Mouse (Mus musculus) kidney, postnatal 0 days (tissue): ENCODE measurements around the gene Btbd18. TPM values are rescaled to one million over a fixed set of nuclear protein-coding genes. Genes with fewer than 3 reads are reported as not detected.

Experiments
- ATAC-seq: fragments of 200-750 bp; cut with Nextera tagmentation; replicated peaks from 2 replicates; pipeline ENCODE4 v1.8.0; 2017; ENCODE audit warnings: low read depth, moderate number of reproducible peaks, moderate TSS enrichment, moderate library complexity; ENCODE audit not compliant: low FRiP score
- DNase-seq: peaks from one replicate; pipeline ENCODE4 v3.0.0-alpha.2; 2016; ENCODE audit warnings: low spot score
- H3K27ac ChIP-seq: fragments of 300-500 bp; sonication (generic); 2 replicates; pipeline ENCODE4 v1.5.1; 2014; ENCODE audit warnings: mild to moderate bottlenecking
- H3K27me3 ChIP-seq: fragments of 300-500 bp; sonication (generic); 2 replicates; pipeline ENCODE4 v1.6.1; 2014; ENCODE audit warnings: low read length, mixed read lengths; ENCODE audit not compliant: insufficient read depth
- H3K36me3 ChIP-seq: fragments of 300-500 bp; sonication (generic); 2 replicates; pipeline ENCODE4 v1.6.1; 2014; ENCODE audit warnings: low read length, mixed read lengths; ENCODE audit not compliant: insufficient read depth
- H3K4me1 ChIP-seq: fragments of 300-500 bp; sonication (generic); replicated peaks from 2 replicates; pipeline ENCODE4 v1.6.1; 2014; ENCODE audit warnings: antibody characterized with exemption, low read length, mixed read lengths; ENCODE audit not compliant: insufficient read depth
- H3K4me2 ChIP-seq: fragments of 300-500 bp; sonication (generic); 2 replicates; pipeline ENCODE4 v1.6.1; 2014; ENCODE audit warnings: mild to moderate bottlenecking, low read length, moderate library complexity, mixed read lengths
- H3K4me3 ChIP-seq: fragments of 300-500 bp; sonication (generic); replicated peaks from 2 replicates; pipeline ENCODE4 v1.5.1; 2014; ENCODE audit warnings: low read depth, low read length
- H3K9ac ChIP-seq: fragments of 300-500 bp; sonication (generic); 2 replicates; pipeline ENCODE4 v1.6.1; 2014; ENCODE audit warnings: low read depth, low read length
- H3K9me3 ChIP-seq: fragments of 300-500 bp; sonication (generic); replicated peaks from 2 replicates; pipeline ENCODE4 v1.6.1; 2016; ENCODE audit warnings: low read length, inconsistent platforms, mixed read lengths
- CTCF ChIP-seq: IDR thresholded peaks from 2 replicates; pipeline ENCODE4 v1.5.1; 2016; ENCODE audit warnings: antibody characterized with exemption, low read depth, mild to moderate bottlenecking, moderate library complexity
- WGBS: fragments of 180-500 bp; shearing (Covaris S2); extraction: QIAGEN DNeasy Blood & Tissue Kit; methylation state at CpG from one replicate; pipeline ENCODE4 v1.1.7; 2014; 5-methylcytosine and 5-hydroxymethylcytosine counted together
- polyA plus RNA-seq: library from polyadenylated mRNA; unstranded; fragments of >200 nt; fragmentation: Nextera tagmentation; extraction: Ambion mirVana; gene quantifications from 2 replicates; pipeline ENCODE4 v1.2.1, GENCODE M21; 2015

Btbd18 gene
- polyA plus RNA-seq = 0.09 and 0.18 TPM in 2 replicates

GRCm38 (mm10) chr2:84658806-84659205 is at the start of gene Btbd18:
TSS of gene Btbd18 (plus strand) at chr2:84659079.
- ATAC-seq (no peak), DNase-seq (no peak)
- 96% methylated on average over 32 of the region's 32 CpGs for WGBS
- no peak for TF ChIP-seq CTCF
- Histone ChIP-seq H3K27ac (no peak within 1 kb of the TSS), H3K4me3 (no peak within 1 kb of the TSS), H3K4me2 (no peak within 1 kb of the TSS), H3K4me1 (no peaks in the 10 kb centered on the region), H3K9ac (no peak within 1 kb of the TSS), H3K36me3 (no peaks in the 10 kb centered on the region), H3K9me3 (no peaks in the 10 kb centered on the region), H3K27me3 (no peaks in the 10 kb centered on the region)

GRCm38 (mm10) chr2:84612764-84613163 is 46.1 kb upstream of the Btbd18 start:
- Histone ChIP-seq H3K4me3 (no peak overlapping the region), H3K9ac (no peak overlapping the region), H3K36me3 (peaks cover 74% of the 10 kb centered on the region), H3K27ac (no peak overlapping the region), H3K4me1 (no peaks in the 10 kb centered on the region), H3K9me3 (no peaks in the 10 kb centered on the region), H3K27me3 (no peaks in the 10 kb centered on the region), H3K4me2 (no peak overlapping the region)
- 93% methylated on average over 6 of the region's 6 CpGs for WGBS
- no peak for TF ChIP-seq CTCF
- no peak for ATAC-seq
- no peak for DNase-seq

GRCm38 (mm10) chr2:84617637-84618515 is 41.0 kb upstream of the Btbd18 start:
- ATAC-seq (peak; percentile 57; the same call in 1 of the 2 replicates), DNase-seq (peak; percentile 85)
- Histone ChIP-seq H3K4me3 (no peak overlapping the region), H3K36me3 (peaks cover 50% of the 10 kb centered on the region), H3K9me3 (no peaks in the 10 kb centered on the region), H3K27me3 (no peaks in the 10 kb centered on the region), H3K9ac (no peak overlapping the region), H3K4me1 (0 out of 2 replicates have a peak, but pooled peaks cover 3% of the 10 kb centered on the region), H3K4me2 (no peak overlapping the region), H3K27ac (no peak overlapping the region)
- TF ChIP-seq CTCF = peak; percentile 77
- WGBS = 76% methylated on average over 3 of the region's 3 CpGs

GRCm38 (mm10) chr2:84618914-84619313 is 40.0 kb upstream of the Btbd18 start:
- DNase-seq = peak; percentile 23
- ATAC-seq = 0 out of 2 replicates have a peak, but pooled peaks have one; percentile 11
- WGBS = 67% methylated on average over 2 of the region's 2 CpGs
- Histone ChIP-seq H3K4me3 (no peak overlapping the region), H3K9me3 (no peaks in the 10 kb centered on the region), H3K27ac (peak overlapping the region; percentile 69; the same call in 1 of the 2 replicates), H3K9ac (no peak overlapping the region), H3K36me3 (peaks cover 41% of the 10 kb centered on the region), H3K27me3 (no peaks in the 10 kb centered on the region), H3K4me2 (no peak overlapping the region), H3K4me1 (0 out of 2 replicates have a peak, but pooled peaks cover 3% of the 10 kb centered on the region)
- TF ChIP-seq CTCF = no peak

- DNase-seq (no peak), ATAC-seq (0 out of 2 replicates have a peak, but pooled peaks have one; percentile 37)
- no peak overlapping the region for H3K27ac ChIP-seq
- no peak overlapping the region for H3K4me3 ChIP-seq
- 95% methylated on average over 21 of the region's 21 CpGs for WGBS
- no peak overlapping the region for H3K9ac ChIP-seq
- peaks cover 40% of the 10 kb centered on the region for H3K36me3 ChIP-seq
- H3K4me2 ChIP-seq = no peak overlapping the region
- H3K9me3 ChIP-seq = no peaks in the 10 kb centered on the region
- TF ChIP-seq CTCF = no peak
- H3K27me3 ChIP-seq = no peaks in the 10 kb centered on the region
- 0 out of 2 replicates have a peak, but pooled peaks cover 7% of the 10 kb centered on the region for H3K4me1 ChIP-seq
Measured at GRCm38 (mm10) chr2:84619646-84620340, 39.1 kb upstream of the Btbd18 start.

- DNase-seq (no peak), ATAC-seq (no peak)
- Histone ChIP-seq H3K4me1 (peaks cover 24% of the 10 kb centered on the region), H3K27me3 (no peaks in the 10 kb centered on the region), H3K27ac (no peak overlapping the region; the same call in 1 of the 2 replicates), H3K4me2 (no peak overlapping the region), H3K36me3 (peaks cover 21% of the 10 kb centered on the region), H3K9me3 (no peaks in the 10 kb centered on the region), H3K9ac (no peak overlapping the region), H3K4me3 (no peak overlapping the region)
- TF ChIP-seq CTCF = no peak
- WGBS = 75% methylated on average over 2 of the region's 2 CpGs
Measured at GRCm38 (mm10) chr2:84622668-84623067, 36.2 kb upstream of the Btbd18 start.
